Comparison of ENCODE assay signal across 31 mouse cellular contexts in the genomic region with DNA sequence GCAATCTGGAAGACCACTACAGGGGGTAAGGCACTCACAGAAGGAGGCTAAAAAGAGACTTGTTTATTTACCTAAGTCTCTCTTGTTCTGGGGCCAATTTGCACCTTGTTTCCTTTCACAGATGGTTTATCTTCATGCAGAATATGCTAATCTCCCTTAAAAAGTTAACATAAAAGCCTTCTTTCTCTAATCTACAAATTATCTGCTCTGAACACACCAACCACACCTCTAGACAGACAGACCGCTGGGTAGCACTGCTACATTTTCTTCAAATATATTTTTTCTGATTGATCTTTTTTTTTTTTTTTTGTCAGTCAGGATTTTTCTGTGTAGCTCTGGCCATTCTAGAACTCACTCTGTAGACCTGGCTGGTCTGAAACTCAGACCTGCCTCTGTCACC. TPM values are rescaled to one million over a fixed set of nuclear protein-coding genes. Genes with fewer than 3 reads are reported as not detected.
DNase-seq lines count a peak whose midpoint lies in the region; ATAC-seq and TF ChIP-seq lines count a peak whose summit lies in the region.
"Had no signal": no experiment of that assay in that cellular context is flagged by ENCODE, and none has a peak within 500 bp of the region (broad histone marks: within the 10 kb centered on the region; RNA-seq: fewer than 3 reads in every experiment).

No protein-coding gene starts in this region.

- peaks cover 4% of the 10 kb centered on the region for H3K4me1 ChIP-seq in G1E (ENCODE audit: insufficient read depth, low read depth, low read length)
- H3K4me1 ChIP-seq in liver, postnatal 0 days (ENCODE audit: insufficient read depth) = no peaks in the 10 kb centered on the region
- H3K4me1 ChIP-seq in midbrain, embryonic 16.5 days (ENCODE audit: control insufficient read depth, insufficient read depth, low read length) = 0 out of 2 replicates have a peak, but pooled peaks cover 2% of the 10 kb centered on the region
- H3K4me1 ChIP-seq: forebrain, embryonic 12.5 days; hindbrain, embryonic 12.5 days had no signal

- H3K36me3 ChIP-seq in G1E (replicated peaks) = no peaks in the 10 kb centered on the region
- H3K36me3 ChIP-seq in liver, postnatal 0 days (replicated peaks; ENCODE audit: insufficient read depth, low read length) = no peaks in the 10 kb centered on the region
- H3K36me3 ChIP-seq in midbrain, embryonic 16.5 days (ENCODE audit: control insufficient read depth, insufficient read depth, low read length) = peaks cover 7% of the 10 kb centered on the region; the same call in 1 of the 2 replicates
- H3K36me3 ChIP-seq: liver, embryonic 15.5 days had no signal

- peaks cover 26% of the 10 kb centered on the region for H3K27me3 ChIP-seq in G1E (ENCODE audit: insufficient read depth, low read length)
- no peaks in the 10 kb centered on the region for H3K27me3 ChIP-seq in liver, postnatal 0 days (ENCODE audit: insufficient read depth, low read length)
- no peaks in the 10 kb centered on the region for H3K27me3 ChIP-seq in midbrain, embryonic 16.5 days (ENCODE audit: control insufficient read depth, insufficient read depth, low read depth, low read length)
- H3K27me3 ChIP-seq: CH12.LX; embryonic facial prominence, embryonic 15.5 days; forebrain, embryonic 12.5 days; hindbrain, embryonic 12.5 days; limb, embryonic 12.5 days; liver, embryonic 15.5 days; megakaryocyte, embryonic 14.5 days; midbrain, embryonic 13.5 days; neural tube, embryonic 15.5 days had no signal

- TF ChIP-seq CTCF in G1E (IDR thresholded peaks at IDR 0.05; ENCODE audit: low read depth, low read length) = no peak
- no peak for TF ChIP-seq CTCF in liver, postnatal 0 days (IDR thresholded peaks at IDR 0.05; ENCODE audit: low read depth)

- peak; percentile 45 for ATAC-seq in G1E (ENCODE audit: extremely low read depth, insufficient number of reproducible peaks, low FRiP score, poor library complexity, severe bottlenecking)
- ATAC-seq in inflammation-experienced regulatory T-cells, adult 6 months = peak; percentile 21
- no peak for ATAC-seq in liver, postnatal 0 days
- no peak for ATAC-seq in midbrain, embryonic 16.5 days
- ATAC-seq: forebrain, postnatal 0 days; midbrain, embryonic 13.5 days had no signal

- TF ChIP-seq EP300 in liver, postnatal 0 days (IDR thresholded peaks at IDR 0.05; ENCODE audit: low read depth) = peak; percentile 17; the same call in 1 of the 2 replicates

- H3K9ac ChIP-seq in liver, postnatal 0 days (replicated peaks) = no peak overlapping the region
- H3K9ac ChIP-seq in midbrain, embryonic 16.5 days (ENCODE audit: low read depth, low read length) = no peak overlapping the region
- H3K9ac ChIP-seq: embryonic facial prominence, embryonic 15.5 days; forebrain, embryonic 12.5 days; forebrain, postnatal 0 days; hindbrain, embryonic 12.5 days; limb, embryonic 12.5 days; liver, embryonic 15.5 days; midbrain, embryonic 13.5 days; neural tube, embryonic 15.5 days had no signal

- WGBS in liver, postnatal 0 days (ENCODE audit: insufficient replicate concordance) = 70% methylated on average over 1 of the region's 1 CpGs
- 51% methylated on average over 1 of the region's 1 CpGs for WGBS in midbrain, embryonic 16.5 days

- no peak for DNase-seq in G1E (ENCODE audit: low spot score)
- DNase-seq in R1 (ENCODE audit: low read depth, low spot score) = peak; percentile 38
- DNase-seq in liver, postnatal 0 days = no peak
- no peak for DNase-seq in urinary bladder, adult 2 months (ENCODE audit: low spot score)
- DNase-seq in gastrocnemius, postnatal 25 days = no peak
- no peak for DNase-seq in testis, postnatal 10 days (ENCODE audit: low spot score)
- DNase-seq: adrenal gland, adult 8-10 months; B cell, adult 2 months; cerebellum, adult 11 months; cerebellum, postnatal 14 days; forebrain, postnatal 0 days; gastrocnemius, postnatal 10 days; heart, postnatal 14 days; kidney, adult 11 months; kidney, postnatal 10 days; layer of hippocampus, adult 9-11 months; lung, postnatal 36 days; retina, postnatal 1 day; right cerebral cortex, postnatal 14 days had no signal

- H3K4me2 ChIP-seq in liver, postnatal 0 days (ENCODE audit: low read depth, low read length) = no peak overlapping the region
- H3K4me2 ChIP-seq in midbrain, embryonic 16.5 days (ENCODE audit: low read length) = no peak overlapping the region
- H3K4me2 ChIP-seq: embryonic facial prominence, embryonic 15.5 days; forebrain, embryonic 12.5 days; hindbrain, embryonic 12.5 days; limb, embryonic 12.5 days; liver, embryonic 15.5 days; midbrain, embryonic 13.5 days; neural tube, embryonic 15.5 days had no signal

- no peak overlapping the region for H3K27ac ChIP-seq in liver, postnatal 0 days (ENCODE audit: low read depth)
- H3K27ac ChIP-seq in midbrain, embryonic 16.5 days (ENCODE audit: low read length) = no peak overlapping the region
- H3K27ac ChIP-seq: embryonic facial prominence, embryonic 10.5 days; embryonic facial prominence, embryonic 15.5 days; forebrain, embryonic 12.5 days; hindbrain, embryonic 12.5 days; limb, embryonic 12.5 days; liver, embryonic 15.5 days; midbrain, embryonic 13.5 days; neural tube, embryonic 15.5 days had no signal

- no peak overlapping the region for H3K4me3 ChIP-seq in G1E (ENCODE audit: low read depth, low read length)
- no peak overlapping the region for H3K4me3 ChIP-seq in liver, postnatal 0 days (ENCODE audit: low read depth, low read length)
- H3K4me3 ChIP-seq in midbrain, embryonic 16.5 days (ENCODE audit: low read depth, low read length) = no peak overlapping the region
- H3K4me3 ChIP-seq: embryonic facial prominence, embryonic 10.5 days; embryonic facial prominence, embryonic 15.5 days; forebrain, embryonic 12.5 days; hindbrain, embryonic 12.5 days; limb, embryonic 12.5 days; liver, embryonic 15.5 days; megakaryocyte, embryonic 14.5 days; midbrain, embryonic 13.5 days; neural tube, embryonic 15.5 days had no signal

- H3K9me3 ChIP-seq in G1E (replicated peaks) = no peaks in the 10 kb centered on the region
- no peaks in the 10 kb centered on the region for H3K9me3 ChIP-seq in liver, postnatal 0 days (ENCODE audit: low read length)
- no peaks in the 10 kb centered on the region for H3K9me3 ChIP-seq in midbrain, embryonic 16.5 days (replicated peaks; ENCODE audit: control insufficient read depth, low read length, poor library complexity, severe bottlenecking)
- H3K9me3 ChIP-seq: embryonic facial prominence, embryonic 10.5 days; embryonic facial prominence, embryonic 15.5 days; forebrain, embryonic 12.5 days; hindbrain, embryonic 12.5 days; limb, embryonic 12.5 days; liver, embryonic 15.5 days; megakaryocyte, embryonic 14.5 days; midbrain, embryonic 13.5 days; neural tube, embryonic 15.5 days had no signal

RNA-seq across cellular contexts. Expression of a gene that starts 50.5 kb away (rescaled TPM):
- total RNA-seq in G1E (2014; fragmentation: Nextera tagmentation) (90.2 and 95.8 TPM in 2 replicates), G1E (2017) (68.9 and 84.1 TPM in 2 replicates)
- polyA plus RNA-seq in G1E (2012) = 5.1 and 7.7 TPM in 2 replicates
- polyA plus RNA-seq in inflammation-experienced regulatory T-cells, adult 6 months (2017; shearing (Covaris generic)) = 100 to 1,000 TPM in 1 of 3 experiments, 10 to 100 TPM in 2; 72.4 to 101 (median 89.7) TPM
- 18.9 and 19.2 TPM in 2 replicates for polyA plus RNA-seq in liver, postnatal 0 days (2015; fragmentation: Nextera tagmentation; extraction: Ambion mirVana)
- 174 and 223 TPM in 2 replicates for polyA plus RNA-seq in urinary bladder, adult 2 months (2012; rRNA removed)
- 185 TPM in 2 replicates for polyA plus RNA-seq in midbrain, embryonic 16.5 days (2015; fragmentation: Nextera tagmentation; extraction: Ambion mirVana)
- 100 to 1,000 TPM; 126 to 130 TPM for total RNA-seq in gastrocnemius, postnatal 25 days (2021)

Comparison
In these comparisons a context has a peak if more than half of its experiments do, and no peak if none do; other contexts are left out.
1. ATAC-seq: peak in G1E (single experiment) and inflammation-experienced regulatory T-cells, adult 6 months (single experiment); none in liver, postnatal 0 days (single experiment) and midbrain, embryonic 16.5 days (single experiment).